Mouse (Mus musculus) gastrocnemius, postnatal 25 days (tissue): ENCODE results near the gene Chic1. TPM values are rescaled to one million over a fixed set of nuclear protein-coding genes. Genes with fewer than 3 reads are reported as not detected.

Experiments
- DNase-seq: peaks from one replicate; pipeline ENCODE4 v3.0.0; 2022
- total RNA-seq, 2 experiments: library from RNA; stranded (reverse); gene quantifications; 1 replicate in 1 of 2; 2 replicates in 1 of 2; pipeline ENCODE4 v1.2.3; 2021

Gene Chic1
- total RNA-seq, 2 experiments from 2014 or later, result 0.21 to 0.46 TPM

DNA sequence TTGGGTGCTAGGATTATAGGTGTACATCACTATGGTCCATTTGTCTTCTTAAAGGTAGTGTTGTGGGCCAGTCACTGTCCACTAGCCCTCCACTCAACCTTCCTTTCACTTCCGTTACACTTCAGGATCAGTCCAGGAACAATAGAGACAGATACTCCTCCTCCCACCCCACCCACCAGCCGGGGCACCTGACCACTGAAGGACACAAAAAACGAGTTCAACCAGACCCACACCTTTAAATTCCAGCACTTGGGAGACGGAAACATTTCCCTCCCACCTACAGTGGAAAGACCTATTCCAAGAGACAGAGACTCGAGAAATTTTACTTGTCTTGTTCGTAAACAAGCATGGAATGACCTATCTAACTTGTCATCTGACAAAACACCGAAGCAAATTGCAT lies 76.0 kb downstream of the Chic1 start:
- no peak for DNase-seq

DNA sequence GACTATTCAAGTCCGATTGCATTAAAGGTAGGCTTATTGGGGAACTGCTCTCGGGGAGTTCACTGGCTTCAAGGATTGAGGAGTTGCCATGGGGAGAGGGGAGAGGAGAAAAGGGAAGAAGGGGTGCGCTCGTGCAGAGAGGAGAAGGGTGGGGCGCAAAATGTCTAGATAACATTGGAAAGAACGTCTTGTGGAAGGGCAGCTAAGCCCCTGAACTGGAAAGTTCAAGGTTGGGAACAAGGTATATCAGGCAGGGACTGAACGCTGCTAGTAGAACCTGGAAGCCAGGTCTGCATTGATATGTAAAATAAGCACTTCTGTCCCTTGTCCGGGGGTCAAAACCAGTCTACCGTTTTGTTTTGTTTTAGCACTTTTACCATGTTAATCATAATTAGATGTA lies 81.7 kb downstream of the Chic1 start:
- DNase-seq, result no peak

DNA sequence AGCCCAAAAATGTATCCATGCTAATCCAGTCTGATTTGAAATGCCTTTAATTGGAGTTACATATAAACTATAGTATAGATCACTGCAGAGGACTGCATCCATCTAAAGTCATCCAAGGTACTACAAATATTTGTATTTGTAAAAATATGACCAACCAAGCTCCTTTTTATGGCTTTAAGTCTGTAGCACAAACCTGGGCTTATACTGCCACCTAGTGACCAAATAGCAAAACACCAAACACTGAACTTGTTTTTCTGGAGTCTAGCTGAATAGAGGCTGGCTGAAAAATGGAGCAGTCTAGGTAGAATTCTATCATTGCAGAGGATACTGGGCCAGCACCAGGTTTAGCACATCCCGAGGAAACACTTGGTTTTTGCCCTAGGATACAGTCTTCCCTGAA lies 84.5 kb downstream of the Chic1 start:
- no peak for DNase-seq

DNA sequence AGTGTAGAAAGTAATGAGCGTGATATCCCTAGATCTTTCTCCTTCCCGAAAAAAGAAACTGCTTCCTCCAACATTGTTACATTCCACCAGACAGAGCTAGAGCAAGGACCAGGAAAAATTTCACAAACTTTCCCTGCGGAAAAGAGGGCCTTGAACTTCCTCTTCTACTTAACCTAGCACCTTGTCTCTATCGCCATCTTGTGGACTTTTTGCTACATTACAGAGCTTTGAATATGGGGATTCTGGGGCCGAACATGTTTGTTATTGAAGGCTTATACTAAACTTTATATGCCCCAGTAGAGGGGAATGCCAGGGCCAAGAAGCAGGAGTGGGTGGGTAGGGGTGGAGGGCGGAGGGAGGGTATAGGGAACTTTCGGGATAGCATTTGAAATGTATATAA lies 87.5 kb downstream of the Chic1 start:
- DNase-seq, result no peak

Other genes starting within 250 kb of the Chic1 start
- not detected for gene Nap1l2, start 169.8 kb upstream of the Chic1 start, total RNA-seq
- gene Cdx4, start 35.1 kb upstream of the Chic1 start, total RNA-seq, result not detected
- gene Tsx, start 58.0 kb downstream of the Chic1 start, total RNA-seq, result not detected
- not detected for gene Gm26992, start 65.5 kb downstream of the Chic1 start, total RNA-seq